ENCODE assay signal across 8 mouse cellular contexts in the genomic region with DNA sequence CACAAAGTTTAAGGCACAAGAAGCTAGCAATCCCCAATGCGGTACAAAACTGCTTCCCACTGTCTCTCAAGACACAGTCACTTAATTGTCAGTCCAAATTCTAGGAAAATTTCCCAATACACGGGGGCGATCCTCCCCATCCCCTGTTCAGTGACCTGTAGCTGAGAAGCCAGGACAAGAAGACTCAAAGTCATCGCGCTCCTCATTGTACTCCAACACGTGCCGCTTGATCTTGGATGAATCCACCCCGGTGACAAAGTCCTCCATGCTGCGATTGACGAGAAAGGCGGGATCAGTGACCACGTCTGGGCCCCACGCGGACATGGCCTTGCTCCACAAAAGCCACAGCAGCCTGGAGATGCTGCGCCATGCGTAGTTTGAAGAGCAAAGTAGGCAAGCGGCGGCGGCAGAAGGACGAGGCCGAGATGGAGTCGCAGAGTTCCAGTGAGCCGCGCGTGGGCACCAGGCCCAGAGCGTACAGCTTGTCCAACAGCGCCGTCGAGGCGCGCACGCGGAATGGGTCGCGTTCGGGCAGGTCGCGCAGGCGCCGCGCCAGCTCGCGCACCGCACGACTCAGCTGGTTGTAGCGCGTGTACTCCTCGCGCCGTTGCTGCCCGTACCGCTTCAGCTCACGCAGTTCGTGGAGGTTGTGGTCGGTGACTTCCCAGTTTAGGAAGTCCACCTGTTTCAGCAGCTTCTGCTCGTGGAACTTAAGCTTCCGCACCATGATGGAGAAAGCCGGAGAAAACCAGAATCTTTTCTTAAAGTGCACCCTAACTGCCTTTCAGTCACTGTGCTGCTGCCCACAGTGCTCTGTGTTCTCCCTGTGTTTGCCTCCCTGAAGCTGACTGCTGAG. TPM values are rescaled to one million over a fixed set of nuclear protein-coding genes. Genes with fewer than 3 reads are reported as not detected.
DNase-seq lines count a peak whose midpoint lies in the region; ATAC-seq and TF ChIP-seq lines count a peak whose summit lies in the region.

No protein-coding gene starts in this region.

- peaks cover 29% of the 10 kb centered on the region for H3K27me3 ChIP-seq in embryonic facial prominence, embryonic 10.5 days (replicated peaks; ENCODE audit: low read depth, poor library complexity, severe bottlenecking)
- peaks cover 53% of the 10 kb centered on the region for H3K27me3 ChIP-seq in heart, embryonic 13.5 days (replicated peaks)

- peak overlapping the region; percentile 61 for H3K4me2 ChIP-seq in heart, embryonic 13.5 days

- no peak for DNase-seq in layer of hippocampus, adult 2 months (ENCODE audit: low spot score in 2 of 2)
- DNase-seq in layer of hippocampus, adult 11-12 months (ENCODE audit: low spot score), result no peak
- DNase-seq in embryonic facial prominence, embryonic 10.5 days (ENCODE audit: low spot score), result peak; percentile 25
- peak; percentile 34 for DNase-seq in kidney, postnatal 14 days
- no peak for DNase-seq in spleen, adult 18-20 months

- no peaks in the 10 kb centered on the region for H3K9me3 ChIP-seq in embryonic facial prominence, embryonic 10.5 days
- no peaks in the 10 kb centered on the region for H3K9me3 ChIP-seq in heart, embryonic 13.5 days

- WGBS in embryonic facial prominence, embryonic 10.5 days, result 43% methylated on average over 58 of the region's 58 CpGs
- 36% methylated on average over 58 of the region's 58 CpGs for WGBS in heart, embryonic 13.5 days

- 0 out of 2 replicates have a peak overlapping the region, but pooled peaks have one; percentile 7 for H3K9ac ChIP-seq in heart, embryonic 13.5 days

- no peak overlapping the region for H3K27ac ChIP-seq in layer of hippocampus, adult 2 months
- no peak overlapping the region for H3K27ac ChIP-seq in embryonic facial prominence, embryonic 10.5 days (replicated peaks)
- H3K27ac ChIP-seq in heart, embryonic 13.5 days (replicated peaks), result no peak overlapping the region

- no peaks in the 10 kb centered on the region for H3K36me3 ChIP-seq in embryonic facial prominence, embryonic 10.5 days (replicated peaks)
- no peaks in the 10 kb centered on the region for H3K36me3 ChIP-seq in heart, embryonic 13.5 days

- ATAC-seq in heart, embryonic 13.5 days (ENCODE audit: extremely low read depth, insufficient number of reproducible peaks, low FRiP score, low TSS enrichment), result no peak
- 0 out of 2 replicates have a peak, but pooled peaks have one; percentile 34 for ATAC-seq in megakaryocyte-erythroid progenitor cell, adult 5-6 weeks (replicated peaks; ENCODE audit: low FRiP score, low TSS enrichment, poor library complexity, severe bottlenecking)
- ATAC-seq in monocyte, adult 5-6 weeks (replicated peaks; ENCODE audit: insufficient number of reproducible peaks, low FRiP score, low TSS enrichment, poor library complexity, severe bottlenecking), result no peak

- 0 out of 2 replicates have a peak, but pooled peaks cover 4% of the 10 kb centered on the region for H3K4me1 ChIP-seq in embryonic facial prominence, embryonic 10.5 days
- H3K4me1 ChIP-seq in heart, embryonic 13.5 days, result no peaks in the 10 kb centered on the region

- peak overlapping the region; percentile 29 for H3K4me3 ChIP-seq in layer of hippocampus, adult 2 months
- H3K4me3 ChIP-seq in embryonic facial prominence, embryonic 10.5 days, result peak overlapping the region; percentile 32; the same call in 1 of the 2 replicates
- peak overlapping the region; percentile 37 for H3K4me3 ChIP-seq in heart, embryonic 13.5 days

- TF ChIP-seq CTCF in layer of hippocampus, adult 2 months (conservative IDR thresholded peaks at IDR 0.05), result no peak

RNA-seq across cellular contexts. Expression of gene Tomm7, which starts 12.8 kb away (rescaled TPM):
- 10 to 100 TPM; 73.7 to 80.6 TPM for total RNA-seq in layer of hippocampus, adult 2 months (2021)
- 147 and 150 TPM in 2 replicates for polyA plus RNA-seq in embryonic facial prominence, embryonic 10.5 days (2016; fragmentation: Nextera tagmentation; extraction: Ambion mirVana)
- 92.0 and 100 TPM in 2 replicates for polyA plus RNA-seq in heart, embryonic 13.5 days (2015; fragmentation: Nextera tagmentation; extraction: Ambion mirVana)
- total RNA-seq in megakaryocyte-erythroid progenitor cell, adult 5-6 weeks (2014; fragmentation: Nextera tagmentation), result 98.3 and 122 TPM in 2 replicates
- 241 and 274 TPM in 2 replicates for total RNA-seq in megakaryocyte-erythroid progenitor cell, adult 5-6 weeks (2017)
- total RNA-seq in monocyte, adult 5-6 weeks (2017), result 129 to 196 TPM (median 150 TPM) in 3 replicates

RNA-seq across cellular contexts. Expression of gene Rint1, which starts 43.6 kb away (rescaled TPM):
- total RNA-seq in layer of hippocampus, adult 2 months (2021), result 10 to 100 TPM; 21.0 to 22.9 TPM
- polyA plus RNA-seq in embryonic facial prominence, embryonic 10.5 days (2016; fragmentation: Nextera tagmentation; extraction: Ambion mirVana), result 36.4 and 36.5 TPM in 2 replicates
- 26.1 and 27.6 TPM in 2 replicates for polyA plus RNA-seq in heart, embryonic 13.5 days (2015; fragmentation: Nextera tagmentation; extraction: Ambion mirVana)
- total RNA-seq in megakaryocyte-erythroid progenitor cell, adult 5-6 weeks (2014; fragmentation: Nextera tagmentation), result 60.8 and 62.7 TPM in 2 replicates
- 33.6 and 37.5 TPM in 2 replicates for total RNA-seq in megakaryocyte-erythroid progenitor cell, adult 5-6 weeks (2017)
- 25.0 to 36.2 TPM (median 28.0 TPM) in 3 replicates for total RNA-seq in monocyte, adult 5-6 weeks (2017)

RNA-seq across cellular contexts. Expression of gene Pus7, which starts 47.6 kb away (rescaled TPM):
- 10 to 100 TPM; 14.6 to 17.7 TPM for total RNA-seq in layer of hippocampus, adult 2 months (2021)
- polyA plus RNA-seq in embryonic facial prominence, embryonic 10.5 days (2016; fragmentation: Nextera tagmentation; extraction: Ambion mirVana), result 42.9 and 45.9 TPM in 2 replicates
- 21.1 and 21.4 TPM in 2 replicates for polyA plus RNA-seq in heart, embryonic 13.5 days (2015; fragmentation: Nextera tagmentation; extraction: Ambion mirVana)
- total RNA-seq in megakaryocyte-erythroid progenitor cell, adult 5-6 weeks (2014; fragmentation: Nextera tagmentation), result 64.0 and 64.3 TPM in 2 replicates
- 84.8 and 88.0 TPM in 2 replicates for total RNA-seq in megakaryocyte-erythroid progenitor cell, adult 5-6 weeks (2017)
- 5.1 to 7.7 TPM (median 6.8 TPM) in 3 replicates for total RNA-seq in monocyte, adult 5-6 weeks (2017)

Comparison
In these comparisons a context has a peak if more than half of its experiments do, and no peak if none do; other contexts are left out.
1. DNase-seq: peak in embryonic facial prominence, embryonic 10.5 days (single experiment) and kidney, postnatal 14 days (single experiment); none in layer of hippocampus, adult 2 months (0 of 2), layer of hippocampus, adult 11-12 months (single experiment) and spleen, adult 18-20 months (0 of 2).
2. Peak in every context shown above with its lines, with median percentiles within 50 percentile points of each other: H3K4me3 ChIP-seq.